Mouse (Mus musculus): Measurements from ENCODE around the gene Itgad.

- TF ChIP-seq CTCF (IDR thresholded peaks at IDR 0.05; ENCODE audit: low read depth): no peak
- TF ChIP-seq EP300 (optimal IDR thresholded peaks at IDR 0.05): no peak
These were observed 39.6 kb upstream of the Itgad start for GRCm38 (mm10) chr7:128114371-128115105.

Measured in stomach, postnatal 0 days (tissue).